Mouse (Mus musculus): ENCODE measurements around the gene Gm45062. TPM values are rescaled to one million over a fixed set of nuclear protein-coding genes. Genes with fewer than 3 reads are reported as not detected.

Gene Gm45062
- polyA plus RNA-seq, 1 experiment, result 5.8 TPM

DNA sequence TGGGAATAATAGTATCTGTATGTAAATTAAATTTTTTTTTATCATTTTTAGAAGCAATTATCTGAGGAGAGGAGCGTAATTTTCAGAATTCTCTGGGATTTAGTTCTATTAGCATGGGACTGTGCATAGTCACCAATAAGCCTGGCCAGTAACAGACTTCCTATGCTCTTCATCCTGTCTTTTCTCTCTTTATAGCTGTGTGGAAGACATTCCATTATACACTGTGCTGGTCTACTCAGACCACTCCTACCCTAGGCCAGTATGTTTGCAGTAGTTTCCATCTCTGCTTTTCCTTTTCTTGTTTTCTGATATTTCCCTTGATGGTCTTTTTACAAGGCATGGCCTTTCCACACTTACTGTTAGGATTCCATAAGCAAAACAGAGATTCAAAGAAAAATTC lies 74.1 kb downstream of the Gm45062 start:
- TF ChIP-seq EP300 (IDR thresholded peaks at IDR 0.05; ENCODE audit: insufficient read depth, low read depth, low read length) (no peak), POLR2A (IDR thresholded peaks at IDR 0.05; ENCODE audit: insufficient read depth, low read length) (no peak)
- no peaks in the 10 kb centered on the region for H3K4me1 ChIP-seq (ENCODE audit: control insufficient read depth, insufficient read depth, low read length)
- H3K27me3 ChIP-seq (ENCODE audit: control insufficient read depth, insufficient read depth, low read length, poor library complexity, severe bottlenecking), result no peaks in the 10 kb centered on the region
- no peaks in the 10 kb centered on the region for H3K36me3 ChIP-seq (ENCODE audit: control insufficient read depth, insufficient read depth, low read length, poor library complexity, severe bottlenecking)
- H3K27ac ChIP-seq (ENCODE audit: insufficient read depth, low read length), result no peak overlapping the region
- H3K4me3 ChIP-seq (ENCODE audit: low read depth, low read length), result no peak overlapping the region
- no peaks in the 10 kb centered on the region for H3K9me3 ChIP-seq (replicated peaks; ENCODE audit: control insufficient read depth, insufficient read depth, low read length, poor library complexity, severe bottlenecking)
- no peak overlapping the region for H3K9ac ChIP-seq (ENCODE audit: low read depth, poor library complexity, severe bottlenecking)

DNA sequence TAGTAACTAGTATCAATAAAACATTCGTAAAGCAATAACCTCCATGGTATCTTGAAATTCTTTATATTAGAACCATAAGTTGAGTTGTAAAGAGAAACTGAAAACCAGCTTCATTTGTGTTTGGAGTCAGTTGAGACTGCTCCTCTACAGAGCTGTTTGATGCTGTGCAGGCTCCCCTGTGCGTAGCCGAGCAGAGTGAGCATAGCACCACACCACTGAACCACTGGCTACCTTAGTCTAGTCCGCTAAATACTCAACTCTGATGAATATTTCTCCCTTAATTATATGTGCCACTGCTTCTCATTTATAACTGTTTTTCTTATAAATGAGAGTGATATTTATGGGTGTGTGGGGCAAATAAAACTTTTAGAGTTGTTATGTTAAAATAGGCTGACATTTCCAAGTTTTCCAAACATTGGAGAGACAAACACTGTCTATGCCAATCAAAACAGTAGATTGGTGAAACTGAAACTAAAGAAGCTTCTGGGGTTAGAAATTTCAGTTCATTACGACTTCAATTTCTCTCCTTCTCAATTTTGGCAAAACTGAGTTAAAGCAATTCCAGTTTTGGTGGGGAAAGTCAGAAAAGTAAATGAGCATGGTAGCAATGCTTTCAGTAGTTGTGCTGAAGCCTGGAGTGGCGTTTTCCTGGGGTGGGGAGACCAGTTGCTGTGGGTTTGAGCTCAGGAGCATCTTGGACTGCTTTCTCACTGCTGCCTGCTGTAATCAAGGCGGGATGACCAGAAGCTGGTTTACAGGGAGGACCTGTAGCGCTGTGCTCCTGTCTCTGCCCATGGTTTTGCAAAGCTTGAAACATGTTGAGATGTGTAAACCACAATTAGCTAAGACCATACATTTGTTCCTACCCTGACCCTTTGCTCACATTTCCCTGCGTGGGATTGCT lies 77.5 kb downstream of the Gm45062 start:
- H3K4me1 ChIP-seq (ENCODE audit: control insufficient read depth, insufficient read depth, low read length), result no peaks in the 10 kb centered on the region
- no peaks in the 10 kb centered on the region for H3K9me3 ChIP-seq (replicated peaks; ENCODE audit: control insufficient read depth, insufficient read depth, low read length, poor library complexity, severe bottlenecking)
- no peak for TF ChIP-seq POLR2A (IDR thresholded peaks at IDR 0.05; ENCODE audit: insufficient read depth, low read length)
- TF ChIP-seq CTCF (IDR thresholded peaks at IDR 0.05; ENCODE audit: low read depth, low read length), result no peak
- no peak overlapping the region for H3K9ac ChIP-seq (ENCODE audit: low read depth, poor library complexity, severe bottlenecking)
- H3K36me3 ChIP-seq (ENCODE audit: control insufficient read depth, insufficient read depth, low read length, poor library complexity, severe bottlenecking), result no peaks in the 10 kb centered on the region
- H3K27ac ChIP-seq (ENCODE audit: insufficient read depth, low read length), result no peak overlapping the region
- H3K4me3 ChIP-seq (ENCODE audit: low read depth, low read length), result no peak overlapping the region
- no peaks in the 10 kb centered on the region for H3K27me3 ChIP-seq (ENCODE audit: control insufficient read depth, insufficient read depth, low read length, poor library complexity, severe bottlenecking)

GRCm38 (mm10) chr6:8339453-8339852 lies 80.2 kb downstream of the Gm45062 start:
- Histone ChIP-seq H3K4me1 (ENCODE audit: control insufficient read depth, insufficient read depth, low read length) (no peaks in the 10 kb centered on the region), H3K27ac (ENCODE audit: insufficient read depth, low read length) (no peak overlapping the region), H3K9me3 (replicated peaks; ENCODE audit: control insufficient read depth, insufficient read depth, low read length, poor library complexity, severe bottlenecking) (no peaks in the 10 kb centered on the region), H3K4me3 (ENCODE audit: low read depth, low read length) (no peak overlapping the region), H3K9ac (ENCODE audit: low read depth, poor library complexity, severe bottlenecking) (no peak overlapping the region), H3K36me3 (ENCODE audit: control insufficient read depth, insufficient read depth, low read length, poor library complexity, severe bottlenecking) (no peaks in the 10 kb centered on the region), H3K27me3 (ENCODE audit: control insufficient read depth, insufficient read depth, low read length, poor library complexity, severe bottlenecking) (no peaks in the 10 kb centered on the region)
- TF ChIP-seq POLR2A (IDR thresholded peaks at IDR 0.05; ENCODE audit: insufficient read depth, low read length) (no peak), EP300 (IDR thresholded peaks at IDR 0.05; ENCODE audit: insufficient read depth, low read depth, low read length) (no peak), CTCF (IDR thresholded peaks at IDR 0.05; ENCODE audit: low read depth, low read length) (no peak)

DNA sequence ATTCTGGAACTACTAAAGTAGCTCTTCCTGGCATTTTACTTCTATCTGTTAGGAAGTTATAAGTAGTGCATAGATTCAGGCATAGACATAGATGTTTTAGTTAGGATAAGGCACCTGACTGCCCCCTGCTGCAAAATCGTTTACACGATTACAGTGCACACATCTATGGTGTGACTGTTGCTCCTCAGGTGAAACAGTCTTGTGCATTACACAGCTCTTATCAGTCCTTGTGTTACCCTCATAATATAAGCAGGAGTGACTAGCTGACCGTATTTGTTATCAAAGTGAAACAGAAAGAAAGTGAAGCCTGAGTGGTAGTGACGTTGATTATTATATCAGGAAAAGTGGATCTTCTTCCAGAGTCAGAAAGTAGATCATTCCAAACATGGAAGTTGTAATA lies 84.0 kb downstream of the Gm45062 start:
- H3K36me3 ChIP-seq (ENCODE audit: control insufficient read depth, insufficient read depth, low read length, poor library complexity, severe bottlenecking), result no peaks in the 10 kb centered on the region
- H3K27ac ChIP-seq (ENCODE audit: insufficient read depth, low read length), result no peak overlapping the region
- H3K9ac ChIP-seq (ENCODE audit: low read depth, poor library complexity, severe bottlenecking), result no peak overlapping the region
- no peaks in the 10 kb centered on the region for H3K27me3 ChIP-seq (ENCODE audit: control insufficient read depth, insufficient read depth, low read length, poor library complexity, severe bottlenecking)
- TF ChIP-seq CTCF (IDR thresholded peaks at IDR 0.05; ENCODE audit: low read depth, low read length), result no peak
- TF ChIP-seq EP300 (IDR thresholded peaks at IDR 0.05; ENCODE audit: insufficient read depth, low read depth, low read length), result no peak
- TF ChIP-seq POLR2A (IDR thresholded peaks at IDR 0.05; ENCODE audit: insufficient read depth, low read length), result no peak
- no peaks in the 10 kb centered on the region for H3K9me3 ChIP-seq (replicated peaks; ENCODE audit: control insufficient read depth, insufficient read depth, low read length, poor library complexity, severe bottlenecking)
- H3K4me3 ChIP-seq (ENCODE audit: low read depth, low read length), result no peak overlapping the region
- no peaks in the 10 kb centered on the region for H3K4me1 ChIP-seq (ENCODE audit: control insufficient read depth, insufficient read depth, low read length)

DNA sequence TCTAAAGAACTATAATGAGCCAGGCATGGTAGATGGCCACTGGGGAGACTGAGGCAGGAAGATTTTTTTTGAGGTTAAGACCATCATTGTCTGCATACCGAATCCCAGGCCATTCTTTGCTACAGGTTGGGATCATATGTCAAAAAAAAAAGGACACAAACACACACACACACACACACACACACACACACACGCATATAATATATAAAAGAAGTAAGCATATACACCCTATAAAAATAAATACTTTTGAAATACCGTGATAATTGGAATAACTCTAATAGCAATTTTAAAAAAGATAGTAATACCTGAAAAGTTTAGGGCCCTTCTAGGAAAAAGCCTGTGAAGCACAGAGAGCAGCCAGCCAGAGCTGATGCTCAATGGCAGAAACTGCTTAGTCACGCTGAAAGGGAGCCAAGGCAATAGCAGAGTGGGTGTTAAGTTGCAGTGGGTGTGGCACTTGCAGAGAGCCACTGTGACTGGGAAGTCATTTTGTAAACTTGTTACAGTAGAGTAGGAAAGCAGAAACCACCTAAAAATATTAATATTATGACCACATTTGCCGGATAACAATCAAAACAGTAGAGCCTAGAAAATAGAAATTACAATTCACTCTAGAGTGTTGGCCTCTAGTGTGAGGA lies 86.1 kb downstream of the Gm45062 start:
- no peaks in the 10 kb centered on the region for H3K27me3 ChIP-seq (ENCODE audit: control insufficient read depth, insufficient read depth, low read length, poor library complexity, severe bottlenecking)
- TF ChIP-seq CTCF (IDR thresholded peaks at IDR 0.05; ENCODE audit: low read depth, low read length), result no peak
- TF ChIP-seq EP300 (IDR thresholded peaks at IDR 0.05; ENCODE audit: insufficient read depth, low read depth, low read length), result peak; percentile 84
- H3K9me3 ChIP-seq (replicated peaks; ENCODE audit: control insufficient read depth, insufficient read depth, low read length, poor library complexity, severe bottlenecking), result no peaks in the 10 kb centered on the region
- H3K9ac ChIP-seq (ENCODE audit: low read depth, poor library complexity, severe bottlenecking), result no peak overlapping the region
- no peaks in the 10 kb centered on the region for H3K36me3 ChIP-seq (ENCODE audit: control insufficient read depth, insufficient read depth, low read length, poor library complexity, severe bottlenecking)
- no peak overlapping the region for H3K4me3 ChIP-seq (ENCODE audit: low read depth, low read length)
- H3K4me1 ChIP-seq (ENCODE audit: control insufficient read depth, insufficient read depth, low read length), result no peaks in the 10 kb centered on the region
- H3K27ac ChIP-seq (ENCODE audit: insufficient read depth, low read length), result peak overlapping the region; percentile 76

GRCm38 (mm10) chr6:8347154-8347553 lies 87.9 kb downstream of the Gm45062 start:
- H3K27me3 ChIP-seq (ENCODE audit: control insufficient read depth, insufficient read depth, low read length, poor library complexity, severe bottlenecking), result no peaks in the 10 kb centered on the region

More at GRCm38 (mm10) chr6:8347154-8347553, 87.9 kb downstream of the Gm45062 start:
- Histone ChIP-seq H3K9ac (ENCODE audit: low read depth, poor library complexity, severe bottlenecking) (no peak overlapping the region), H3K9me3 (replicated peaks; ENCODE audit: control insufficient read depth, insufficient read depth, low read length, poor library complexity, severe bottlenecking) (no peaks in the 10 kb centered on the region), H3K4me1 (ENCODE audit: control insufficient read depth, insufficient read depth, low read length) (no peaks in the 10 kb centered on the region), H3K27ac (ENCODE audit: insufficient read depth, low read length) (no peak overlapping the region), H3K4me3 (ENCODE audit: low read depth, low read length) (no peak overlapping the region), H3K36me3 (ENCODE audit: control insufficient read depth, insufficient read depth, low read length, poor library complexity, severe bottlenecking) (no peaks in the 10 kb centered on the region)
- TF ChIP-seq EP300 (IDR thresholded peaks at IDR 0.05; ENCODE audit: insufficient read depth, low read depth, low read length), result no peak

Measured in ES-Bruce4 (cell line).